Mouse (Mus musculus) embryonic facial prominence, embryonic 14.5 days (tissue): Measurements from ENCODE around the gene Itpripl1. TPM values are rescaled to one million over a fixed set of nuclear protein-coding genes. Genes with fewer than 3 reads are reported as not detected.
A peak's percentile ranks its signal among the peaks of the same experiment; 100 is the strongest.
"Not testable (repeated sequence)": the region's sequence is repeated elsewhere in the genome, so short reads cannot be mapped to it uniquely, and the experiment has no call there.

Experiments
- ATAC-seq: fragments of 200-750 bp; cut with Nextera tagmentation; 2 replicates; pipeline ENCODE4 v1.8.0; 2017; ENCODE audit warnings: low read depth, moderate number of reproducible peaks, moderate TSS enrichment
- DNase-seq: peaks from one replicate; pipeline ENCODE4 v3.0.0-alpha.2; 2015; ENCODE audit warnings: low spot score
- H3K27ac ChIP-seq: fragments of 300-500 bp; sonication (generic); replicated peaks from 2 replicates; pipeline ENCODE4 v1.5.1; 2014; ENCODE audit warnings: low read depth, mild to moderate bottlenecking, low read length, moderate library complexity
- H3K27me3 ChIP-seq: fragments of 300-500 bp; sonication (generic); replicated peaks from 2 replicates; pipeline ENCODE4 v1.6.1; 2014; ENCODE audit warnings: low read length; ENCODE audit not compliant: control insufficient read depth, insufficient read depth
- H3K36me3 ChIP-seq: fragments of 300-500 bp; sonication (generic); 2 replicates; pipeline ENCODE4 v1.6.1; 2014; ENCODE audit warnings: low read length, mixed read lengths; ENCODE audit not compliant: control insufficient read depth, insufficient read depth
- H3K4me1 ChIP-seq: fragments of 300-500 bp; sonication (generic); 2 replicates; pipeline ENCODE4 v1.6.1; 2014; ENCODE audit warnings: antibody characterized with exemption, low read length; ENCODE audit not compliant: control insufficient read depth, insufficient read depth
- H3K4me2 ChIP-seq: fragments of 300-500 bp; sonication (generic); 2 replicates; pipeline ENCODE4 v1.6.1; 2014; ENCODE audit warnings: low read depth, mild to moderate bottlenecking, low read length, moderate library complexity, mixed read lengths
- H3K4me3 ChIP-seq: fragments of 300-500 bp; sonication (generic); 2 replicates; pipeline ENCODE4 v1.5.1; 2014; ENCODE audit warnings: low read depth, mild to moderate bottlenecking, low read length
- H3K9ac ChIP-seq: fragments of 300-500 bp; sonication (generic); 2 replicates; pipeline ENCODE4 v1.6.1; 2014; ENCODE audit warnings: low read depth, mild to moderate bottlenecking, low read length, moderate library complexity, mixed read lengths
- H3K9me3 ChIP-seq: fragments of 300-500 bp; sonication (generic); 2 replicates; pipeline ENCODE4 v1.6.1; 2016; ENCODE audit warnings: low read length; ENCODE audit not compliant: control insufficient read depth
- WGBS: fragments of 180-500 bp; shearing (Covaris S2); extraction: QIAGEN DNeasy Blood & Tissue Kit; methylation state at CpG from one replicate; pipeline ENCODE4 v1.1.7; 2014; 5-methylcytosine and 5-hydroxymethylcytosine counted together
- polyA plus RNA-seq: library from polyadenylated mRNA; unstranded; fragments of >200 nt; fragmentation: Nextera tagmentation; extraction: Ambion mirVana; gene quantifications from 2 replicates; pipeline ENCODE4 v1.2.1, GENCODE M21; 2014

The Itpripl1 gene
- polyA plus RNA-seq, 1 experiment from 2014 or later: 16.7 TPM

DNA sequence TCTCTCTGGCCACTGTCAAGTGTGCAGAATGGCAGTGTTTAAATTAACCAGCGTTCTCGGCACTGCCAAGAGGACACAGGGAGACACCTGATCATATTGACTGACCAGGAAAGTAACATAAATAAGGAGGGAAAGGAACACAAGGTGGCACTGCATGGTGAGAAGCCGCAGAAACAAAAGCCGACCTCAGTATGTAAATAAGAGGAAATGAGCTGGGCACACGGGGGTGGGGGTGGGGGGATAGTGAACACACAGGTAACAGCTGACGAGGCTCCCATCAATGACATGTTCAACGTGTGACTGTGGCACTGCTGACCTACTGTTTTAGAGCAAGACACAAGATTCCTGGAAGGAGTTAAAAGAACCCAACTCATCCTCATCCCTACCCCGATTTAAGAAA is 11.9 kb downstream of the Itpripl1 start:
- no peaks in the 10 kb centered on the region for H3K9me3 ChIP-seq
- peaks cover 15% of the 10 kb centered on the region for H3K36me3 ChIP-seq
- ATAC-seq (no peak), DNase-seq (no peak)
- WGBS: 71% methylated on average over 8 of the region's 8 CpGs
- peaks cover 17% of the 10 kb centered on the region; the same call in 1 of the 2 replicates for H3K4me1 ChIP-seq
- H3K27me3 ChIP-seq: no peaks in the 10 kb centered on the region
- H3K9ac ChIP-seq: 0 out of 2 replicates have a peak overlapping the region, but pooled peaks have one; percentile 40
- H3K4me2 ChIP-seq: no peak overlapping the region; the same call in 1 of the 2 replicates
- H3K4me3 ChIP-seq: no peak overlapping the region
- H3K27ac ChIP-seq: no peak overlapping the region

DNA sequence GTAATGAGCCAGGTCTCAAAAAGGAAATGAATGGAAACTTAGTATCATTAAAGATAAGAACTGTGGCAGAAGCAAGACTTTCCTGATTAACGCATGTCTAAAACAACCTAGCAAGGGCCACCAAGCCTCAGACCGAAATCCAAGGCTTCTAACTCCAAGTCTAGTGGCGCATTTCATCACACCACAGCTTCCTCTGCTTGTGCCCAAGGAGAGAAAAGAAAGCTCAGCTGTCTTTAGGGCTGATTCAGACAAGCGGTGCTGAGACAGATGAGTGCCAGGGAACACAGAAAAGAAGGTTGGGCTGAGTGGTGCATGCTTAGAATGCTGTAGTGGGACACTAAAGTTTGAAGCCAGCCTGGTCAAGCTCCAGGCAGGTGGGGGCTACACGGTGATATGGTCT is 14.3 kb downstream of the Itpripl1 start:
- DNase-seq (no peak), ATAC-seq (no peak)
- Histone ChIP-seq H3K27me3 (no peaks in the 10 kb centered on the region), H3K9me3 (no peaks in the 10 kb centered on the region), H3K9ac (no peak overlapping the region), H3K36me3 (peaks cover 40% of the 10 kb centered on the region), H3K4me1 (peaks cover 17% of the 10 kb centered on the region; the same call in 1 of the 2 replicates), H3K27ac (no peak overlapping the region), H3K4me3 (no peak overlapping the region), H3K4me2 (no peak overlapping the region)
- 92% methylated on average over 5 of the region's 5 CpGs for WGBS

DNA sequence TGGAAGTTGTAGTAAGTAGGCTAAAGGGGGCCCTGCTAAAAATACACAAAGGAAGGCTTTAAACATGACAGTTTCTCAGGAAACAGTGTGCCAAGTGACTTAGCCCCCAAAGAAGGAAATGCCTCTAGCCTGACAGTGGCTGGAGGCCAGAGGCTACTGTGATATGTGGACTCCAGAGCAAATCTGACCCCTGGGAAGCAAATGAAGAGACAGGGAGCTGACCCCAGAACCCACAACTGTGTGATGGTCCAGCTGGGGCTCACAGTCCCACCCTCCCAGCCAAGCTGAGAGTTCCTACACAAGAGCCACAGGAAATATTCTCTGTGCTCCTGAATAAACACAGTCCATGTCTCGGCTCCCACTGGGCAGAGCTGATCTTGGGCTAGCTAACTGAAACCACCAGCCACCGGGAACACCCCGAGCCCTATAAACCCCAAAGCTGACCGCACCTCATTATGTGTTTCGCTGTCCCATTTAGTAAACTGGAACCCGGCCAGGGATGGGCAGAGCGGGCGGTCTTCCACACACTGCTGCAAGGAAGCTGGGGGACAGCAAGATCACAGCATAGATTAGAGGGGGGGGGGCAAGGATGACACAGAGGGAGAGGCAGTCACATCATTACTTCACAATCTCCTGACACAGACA is 21.5 kb downstream of the Itpripl1 start:
- no peaks in the 10 kb centered on the region for H3K27me3 ChIP-seq
- H3K36me3 ChIP-seq: peaks cover 87% of the 10 kb centered on the region
- ATAC-seq (no peak), DNase-seq (peak; percentile 26)
- no peaks in the 10 kb centered on the region for H3K4me1 ChIP-seq
- H3K4me2 ChIP-seq: no peak overlapping the region
- 89% methylated on average over 8 of the region's 8 CpGs for WGBS
- H3K27ac ChIP-seq: no peak overlapping the region
- no peak overlapping the region for H3K4me3 ChIP-seq
- H3K9ac ChIP-seq: no peak overlapping the region
- H3K9me3 ChIP-seq: no peaks in the 10 kb centered on the region

DNA sequence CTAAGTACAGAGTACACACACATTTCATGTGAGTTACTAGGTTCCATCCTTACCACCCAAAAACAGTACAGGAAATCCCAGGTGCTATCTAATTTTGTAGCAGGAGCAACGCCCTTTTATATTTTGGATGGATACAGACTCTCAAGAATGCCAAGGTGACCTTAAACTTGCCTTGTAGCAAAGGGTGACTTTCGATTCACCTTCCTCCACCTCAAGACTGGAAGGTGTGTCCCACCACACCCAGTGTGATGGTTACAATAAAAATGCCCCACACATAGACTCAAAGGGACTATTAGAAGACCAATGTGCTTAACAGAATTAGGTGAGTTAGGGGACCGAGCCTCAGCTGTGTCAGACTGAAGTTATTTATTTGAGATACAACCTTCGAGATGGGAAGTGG is 34.3 kb downstream of the Itpripl1 start:
- ATAC-seq (no peak), DNase-seq (no peak)
- Histone ChIP-seq H3K27me3 (no peaks in the 10 kb centered on the region), H3K36me3 (peaks cover 74% of the 10 kb centered on the region), H3K9me3 (no peaks in the 10 kb centered on the region), H3K9ac (no peak overlapping the region), H3K4me3 (no peak overlapping the region), H3K27ac (no peak overlapping the region), H3K4me1 (no peaks in the 10 kb centered on the region), H3K4me2 (no peak overlapping the region)
- WGBS: 91% methylated on average over 4 of the region's 4 CpGs

DNA sequence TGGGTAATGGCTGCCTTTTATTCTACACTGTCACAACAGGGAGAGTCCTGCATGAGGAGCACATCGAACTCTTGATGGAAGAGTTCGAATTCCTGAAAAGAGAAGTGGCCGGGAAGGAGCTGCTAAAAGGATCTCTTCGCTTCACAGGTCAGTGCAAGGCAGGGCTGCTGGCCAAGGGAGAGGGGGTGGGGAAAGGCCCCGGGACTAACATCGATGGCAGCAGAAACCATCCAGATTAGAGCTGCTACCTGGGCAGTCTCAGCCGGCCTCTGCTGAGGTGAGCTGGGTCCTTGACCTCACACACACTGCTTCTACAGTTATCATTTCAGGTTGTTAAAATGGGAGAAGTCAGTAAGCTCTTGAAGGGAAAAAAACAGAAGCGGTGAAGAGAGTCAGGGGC is 51.2 kb downstream of the Itpripl1 start:
- no peaks in the 10 kb centered on the region for H3K4me1 ChIP-seq
- ATAC-seq: no peak
- H3K36me3 ChIP-seq: peaks cover 18% of the 10 kb centered on the region
- DNase-seq: no peak
- H3K9me3 ChIP-seq: no peaks in the 10 kb centered on the region
- no peak overlapping the region for H3K9ac ChIP-seq
- no peak overlapping the region for H3K27ac ChIP-seq
- WGBS: 71% methylated on average over 8 of the region's 8 CpGs
- H3K4me3 ChIP-seq: no peak overlapping the region
- no peak overlapping the region for H3K4me2 ChIP-seq
- H3K27me3 ChIP-seq: no peaks in the 10 kb centered on the region

DNA sequence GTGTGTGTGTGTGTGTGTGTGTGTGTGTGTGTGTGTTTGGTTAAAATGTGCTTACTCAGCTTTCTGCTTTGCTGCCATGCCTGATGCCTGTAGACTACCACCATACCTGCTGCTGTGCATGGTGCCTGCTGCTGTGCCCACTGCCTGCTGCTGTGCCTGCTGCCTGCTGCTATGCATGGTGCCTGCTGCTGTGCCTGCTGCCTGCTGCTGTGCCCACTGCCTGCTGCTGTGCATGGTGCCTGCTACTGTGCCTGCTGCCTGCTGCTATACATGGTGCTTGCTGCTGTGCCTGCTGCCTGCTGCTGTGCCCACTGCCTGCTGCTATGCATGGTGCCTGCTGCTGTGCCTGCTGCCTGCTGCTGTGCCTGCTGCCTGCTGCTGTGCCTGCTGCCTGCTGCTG is 53.1 kb downstream of the Itpripl1 start:
- peaks cover 15% of the 10 kb centered on the region; the same call in 1 of the 2 replicates for H3K36me3 ChIP-seq
- H3K27ac ChIP-seq, H3K4me2 ChIP-seq, DNase-seq, H3K4me3 ChIP-seq, H3K27me3 ChIP-seq, H3K9me3 ChIP-seq, ATAC-seq, H3K9ac ChIP-seq, H3K4me1 ChIP-seq: not testable (repeated sequence)

Other genes with a start within 250 kb of the Itpripl1 start
- 64.5 and 71.9 TPM in 2 replicates for gene Sppl2a, start 210.2 kb downstream of the Itpripl1 start, polyA plus RNA-seq
- 9.6 TPM in 2 replicates for gene Ap4e1, start 134.7 kb downstream of the Itpripl1 start, polyA plus RNA-seq
- 46.0 and 50.0 TPM in 2 replicates for gene Blvra, start 72.8 kb downstream of the Itpripl1 start, polyA plus RNA-seq
- gene Ncaph, start 9.5 kb downstream of the Itpripl1 start, polyA plus RNA-seq: 60.4 and 68.2 TPM in 2 replicates
- 1.8 and 2.5 TPM in 2 replicates for gene 1810024B03Rik, start 64.8 kb upstream of the Itpripl1 start, polyA plus RNA-seq
- gene Snrnp200, start 64.9 kb upstream of the Itpripl1 start, polyA plus RNA-seq: 54.6 and 68.6 TPM in 2 replicates
- gene Ciao1, start 104.4 kb upstream of the Itpripl1 start, polyA plus RNA-seq: 58.5 and 60.5 TPM in 2 replicates
- gene Tmem127, start 104.5 kb upstream of the Itpripl1 start, polyA plus RNA-seq: 25.6 and 25.9 TPM in 2 replicates
- 81.0 and 85.5 TPM in 2 replicates for gene Stard7, start 126.8 kb upstream of the Itpripl1 start, polyA plus RNA-seq
- 7.1 and 7.4 TPM in 2 replicates for gene Dusp2, start 192.7 kb upstream of the Itpripl1 start, polyA plus RNA-seq
- 0.09 and 0.14 TPM in 2 replicates for gene Astl, start 195.2 kb upstream of the Itpripl1 start, polyA plus RNA-seq
- gene Adra2b, start 219.8 kb upstream of the Itpripl1 start, polyA plus RNA-seq: 0.51 and 0.72 TPM in 2 replicates